Mouse (Mus musculus): ENCODE measurements at regions not wholly inside any gene's neighbourhood (a gene's known extent, or its start where the extent isn't known, plus 50 kb on each side); places are given as distances from the start of the nearest gene placed in this dataset.

DNA sequence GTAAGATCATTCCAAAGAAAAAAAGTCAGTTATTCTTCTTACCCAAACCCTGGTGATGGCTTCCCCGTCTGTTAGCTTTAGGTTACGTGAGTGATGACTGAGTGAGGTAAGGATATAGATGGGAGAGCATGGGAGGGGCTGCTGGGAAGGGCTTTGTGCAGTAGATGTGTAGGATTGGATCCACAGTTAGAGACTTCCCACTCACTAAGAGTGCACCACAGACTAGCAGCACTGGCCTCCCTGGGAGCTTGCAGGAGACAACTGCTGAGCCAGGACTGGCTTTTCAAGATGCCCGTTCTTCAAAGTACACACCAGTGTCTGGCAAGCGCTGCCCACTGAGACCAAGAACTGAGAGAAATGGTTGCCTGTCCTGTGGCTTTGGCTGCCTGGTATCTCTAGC is 62.0 kb upstream of the Ifne start:
- no peak for DNase-seq (ENCODE audit: low spot score in 2 of 2)

DNA sequence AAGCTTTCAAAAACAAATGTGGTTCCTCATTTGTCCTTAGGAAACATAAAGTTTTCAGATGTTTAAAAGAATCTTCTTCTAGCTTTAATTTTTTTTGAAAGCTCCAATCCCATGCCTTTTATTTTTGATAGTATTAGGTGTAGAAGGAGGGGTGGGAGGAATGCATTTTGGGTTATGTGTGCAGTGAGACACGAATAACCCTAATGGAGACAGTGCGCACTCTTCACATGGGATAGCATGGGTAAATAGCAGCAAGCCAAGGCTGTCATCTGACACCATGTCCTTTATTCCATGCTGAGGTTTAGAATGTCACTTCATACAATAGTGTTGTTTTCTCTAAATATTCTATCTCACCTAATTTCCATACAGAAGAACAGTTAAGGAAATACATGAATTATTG is 60.7 kb upstream of the Ifne start:
- DNase-seq (ENCODE audit: low spot score in 2 of 2): no peak

DNA sequence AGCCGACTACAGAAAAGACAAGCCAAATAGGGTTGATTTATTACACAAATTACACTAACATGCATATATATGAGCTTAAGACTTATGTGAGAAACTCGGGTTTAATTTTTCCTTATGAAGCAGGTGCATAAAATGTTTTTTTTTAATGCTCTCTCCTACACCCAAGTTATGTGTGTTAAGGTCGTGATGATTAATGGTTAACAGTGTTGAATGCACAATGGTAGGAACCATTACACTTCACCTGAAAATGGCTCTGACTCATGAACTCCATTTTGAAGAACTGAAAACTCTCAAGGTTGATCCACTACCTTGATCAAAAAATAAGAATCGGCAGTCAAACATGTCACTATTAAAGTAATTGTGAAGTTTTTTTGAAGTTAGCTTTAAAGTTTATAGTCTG is 59.4 kb upstream of the Ifne start:
- DNase-seq (ENCODE audit: low spot score in 2 of 2): no peak

DNA sequence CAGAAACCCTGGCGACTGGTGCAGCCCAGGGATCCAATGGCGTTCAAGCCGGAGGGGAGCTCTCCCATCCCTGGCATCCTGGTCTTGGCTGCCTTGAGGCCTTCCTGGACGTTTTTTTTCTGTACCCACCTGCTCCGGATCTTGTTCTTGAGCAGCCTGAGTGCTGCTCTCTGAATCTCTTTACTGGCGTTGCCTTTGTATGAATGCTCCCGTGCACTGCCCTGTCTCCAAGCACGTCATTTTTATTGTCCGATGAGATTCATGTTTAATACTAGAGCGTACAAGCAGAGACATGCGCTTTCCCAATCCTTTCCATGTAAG is 58.7 kb upstream of the Ifne start:
- no peak for DNase-seq (ENCODE audit: low spot score in 2 of 2)

DNA sequence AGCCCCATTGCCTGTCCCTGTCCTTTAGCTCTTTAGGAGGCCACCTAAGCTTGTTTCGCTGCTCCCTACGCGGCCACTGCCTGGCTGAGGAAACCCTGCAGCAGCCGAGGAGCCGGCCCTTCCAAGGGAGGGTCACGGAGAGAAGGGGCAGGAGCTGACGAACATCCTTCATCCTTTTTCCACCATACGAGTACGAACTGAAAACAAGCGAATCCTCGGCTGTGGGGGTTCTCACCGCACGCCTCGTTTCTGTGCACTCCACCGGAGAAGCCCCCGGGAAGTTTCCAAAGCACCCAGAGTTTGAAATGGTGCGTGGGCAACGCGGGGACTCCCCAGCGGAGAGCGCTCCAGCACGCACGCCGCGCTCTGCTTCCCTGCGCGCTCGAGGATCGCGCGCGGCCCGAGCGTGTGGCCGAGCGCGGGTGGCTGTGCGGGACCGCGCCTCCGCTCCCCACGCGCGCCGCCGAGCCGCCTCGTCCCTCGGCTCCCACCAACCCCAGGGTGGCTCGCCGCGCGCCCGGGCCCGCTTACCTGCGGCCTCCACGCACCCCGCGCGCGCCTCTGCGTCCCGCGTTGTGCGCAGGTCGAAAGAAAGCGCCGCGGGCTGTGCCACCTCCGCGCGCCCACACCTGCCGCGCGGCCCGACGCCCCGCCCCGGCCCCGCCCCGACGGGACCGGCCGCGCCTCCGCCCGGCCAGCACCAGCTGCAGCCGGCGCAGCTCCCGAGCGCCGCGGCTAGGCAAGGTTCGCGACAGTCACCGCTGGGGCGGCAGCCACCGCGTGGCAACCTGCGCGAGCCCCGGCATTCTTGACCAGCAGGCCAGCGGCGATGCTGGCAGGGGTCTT is 58.1 kb upstream of the Ifne start:
- DNase-seq (ENCODE audit: low spot score in 2 of 2): peak; percentile 70 to 71

DNA sequence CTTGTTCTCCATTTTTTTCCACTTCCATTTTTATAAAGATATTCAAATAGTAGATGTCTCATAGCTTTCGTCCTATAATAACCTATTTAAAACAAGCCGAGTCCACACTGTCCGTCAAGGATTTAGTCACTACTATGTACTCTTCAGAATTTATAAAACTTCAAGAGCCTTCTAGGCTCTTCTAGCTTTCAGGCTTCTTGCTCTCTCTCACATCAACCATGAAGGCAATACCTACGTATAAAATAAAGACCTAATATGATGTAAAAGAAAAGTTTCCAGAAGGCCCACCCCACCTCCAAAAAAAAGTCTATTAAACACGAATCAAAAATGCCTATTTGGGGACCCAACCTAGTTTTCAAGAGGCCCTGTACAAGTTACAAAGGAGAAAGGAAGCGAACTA is 57.0 kb upstream of the Ifne start:
- no peak for DNase-seq (ENCODE audit: low spot score in 2 of 2)

DNA sequence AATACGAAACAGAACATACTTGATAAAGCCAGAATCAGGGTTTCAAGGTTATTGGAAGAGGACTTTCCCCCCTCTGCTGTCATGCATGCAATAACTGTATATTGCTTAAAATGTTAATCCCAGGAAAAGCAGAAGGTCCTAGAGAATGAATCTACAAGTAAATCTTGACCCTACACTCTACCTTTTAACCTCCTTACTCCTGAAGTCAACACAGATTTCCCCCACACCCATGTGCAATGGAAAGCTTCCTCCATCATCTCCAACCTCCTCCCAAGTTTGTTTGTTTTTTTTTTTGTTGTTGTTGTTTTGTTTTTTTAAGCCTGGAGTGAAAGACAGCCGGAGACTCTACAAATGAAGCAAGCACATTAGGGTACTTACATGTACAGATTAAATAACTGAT is 55.9 kb upstream of the Ifne start:
- DNase-seq (ENCODE audit: low spot score in 2 of 2): no peak

DNA sequence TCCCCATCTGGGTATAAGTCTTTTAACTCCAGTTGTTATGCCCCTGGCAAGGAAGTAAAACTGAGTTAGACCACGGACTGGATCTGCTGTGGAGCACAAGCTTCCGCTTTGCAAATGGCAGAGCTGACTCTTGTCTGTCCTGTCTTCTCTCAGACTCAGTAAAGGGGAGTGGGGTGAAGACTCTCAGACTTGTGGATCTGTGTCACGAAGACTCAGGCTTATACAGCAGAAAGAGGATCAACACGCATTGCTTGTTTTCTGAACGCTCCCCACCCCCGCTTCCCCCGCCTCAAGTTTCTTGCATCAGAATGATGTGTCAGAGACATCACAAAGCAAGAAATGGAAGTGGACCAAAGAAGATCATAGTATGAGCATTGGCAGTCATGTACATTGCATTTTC is 55.3 kb upstream of the Ifne start:
- no peak for DNase-seq (ENCODE audit: low spot score in 2 of 2)

DNA sequence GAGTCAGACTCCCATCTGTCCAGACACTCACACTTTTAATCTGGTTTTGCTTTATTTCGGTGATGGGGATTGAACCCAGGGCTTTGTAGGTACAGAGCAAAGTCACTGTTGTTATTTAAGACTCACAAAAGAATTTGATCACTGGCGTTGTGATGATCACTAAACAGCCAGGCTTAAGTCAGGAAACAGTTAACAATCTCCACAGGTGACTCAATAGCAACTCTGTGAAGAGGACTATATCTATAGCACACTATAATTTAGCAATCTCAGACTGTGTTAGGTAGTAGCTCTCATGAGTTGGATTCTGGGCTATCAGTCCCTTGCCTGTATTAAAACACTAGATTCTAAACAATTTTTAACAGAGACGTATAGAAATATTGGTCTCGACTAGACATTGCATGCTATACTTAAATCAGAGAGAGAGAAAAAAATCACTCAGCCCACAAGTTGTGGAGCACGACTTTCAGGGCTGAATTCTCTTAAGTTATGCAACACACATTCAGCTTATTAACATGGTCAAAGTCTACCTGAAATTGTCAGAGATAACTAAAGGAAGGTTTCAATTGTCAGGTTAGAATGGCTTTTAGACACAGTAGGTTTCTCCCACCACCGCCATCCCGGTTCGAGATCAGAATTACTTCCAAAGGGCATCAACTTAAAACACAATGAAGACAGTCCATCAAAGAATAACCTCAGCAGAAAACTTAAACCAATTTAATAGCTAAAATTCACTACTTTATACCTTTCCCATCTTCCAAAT is 54.4 kb upstream of the Ifne start:
- DNase-seq (ENCODE audit: low spot score in 2 of 2): no peak

DNA sequence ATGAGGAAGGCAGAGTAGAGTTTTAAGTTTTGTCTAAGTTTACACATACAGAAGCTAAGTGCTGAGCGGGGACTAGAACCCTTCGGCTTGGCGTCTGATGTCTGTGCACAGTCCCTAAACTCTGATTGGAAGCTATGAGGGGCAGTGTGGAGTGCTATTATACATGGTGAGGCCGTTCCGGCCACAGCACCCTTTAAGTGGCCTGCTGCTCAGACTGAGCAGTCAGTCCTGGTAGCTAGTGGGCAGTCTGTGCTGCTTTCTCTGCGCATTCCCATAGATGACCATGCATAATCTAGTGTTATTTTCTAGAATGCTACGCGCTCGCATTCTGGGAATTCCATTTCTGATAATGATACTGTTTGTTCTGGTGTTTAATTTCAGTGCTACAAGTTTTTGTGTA is 51.2 kb upstream of the Ifne start:
- DNase-seq (ENCODE audit: low spot score in 2 of 2): no peak

Measured in right cerebral cortex, postnatal 10 days (tissue).